Mouse (Mus musculus) erythroblast, embryonic 14.5 days (primary cell): ENCODE measurements around the gene Tmem183a. TPM values are rescaled to one million over a fixed set of nuclear protein-coding genes. Genes with fewer than 3 reads are reported as not detected.

Experiments used
- H3K27me3 ChIP-seq: 2 replicates; pipeline ENCODE4 v1.6.1; 2012; ENCODE audit warnings: inconsistent platforms; ENCODE audit not compliant: control insufficient read depth
- H3K36me3 ChIP-seq: 2 replicates; pipeline ENCODE4 v1.6.1; 2012; ENCODE audit warnings: mild to moderate bottlenecking, inconsistent platforms; ENCODE audit not compliant: control insufficient read depth
- H3K4me1 ChIP-seq: 2 replicates; pipeline ENCODE4 v1.6.1; 2012; ENCODE audit warnings: inconsistent platforms; ENCODE audit not compliant: control insufficient read depth
- H3K4me3 ChIP-seq: replicated peaks from 2 replicates; pipeline ENCODE3; 2012; ENCODE audit warnings: moderate library complexity, mild to moderate bottlenecking, inconsistent platforms
- H3K9me3 ChIP-seq: 2 replicates; pipeline ENCODE4 v1.6.1; 2012; ENCODE audit warnings: low read length, inconsistent platforms, mixed read lengths; ENCODE audit not compliant: control insufficient read depth
- GATA1 ChIP-seq: IDR thresholded peaks from 2 replicates; pipeline ENCODE4 v1.6.1; 2012; ENCODE audit warnings: low read length, inconsistent platforms, mixed read lengths
- TAL1 ChIP-seq: IDR thresholded peaks from 3 replicates; pipeline ENCODE4 v1.6.1; 2012; ENCODE audit warnings: low read length, inconsistent platforms, mixed read lengths
- polyA plus RNA-seq: library from polyadenylated mRNA; stranded (reverse); fragments of >175 nt; gene quantifications from 2 replicates; pipeline ENCODE4 v1.2.3, GENCODE M21; 2012

Gene Tmem183a
- polyA plus RNA-seq, 1 experiment = 2.8 TPM

DNA sequence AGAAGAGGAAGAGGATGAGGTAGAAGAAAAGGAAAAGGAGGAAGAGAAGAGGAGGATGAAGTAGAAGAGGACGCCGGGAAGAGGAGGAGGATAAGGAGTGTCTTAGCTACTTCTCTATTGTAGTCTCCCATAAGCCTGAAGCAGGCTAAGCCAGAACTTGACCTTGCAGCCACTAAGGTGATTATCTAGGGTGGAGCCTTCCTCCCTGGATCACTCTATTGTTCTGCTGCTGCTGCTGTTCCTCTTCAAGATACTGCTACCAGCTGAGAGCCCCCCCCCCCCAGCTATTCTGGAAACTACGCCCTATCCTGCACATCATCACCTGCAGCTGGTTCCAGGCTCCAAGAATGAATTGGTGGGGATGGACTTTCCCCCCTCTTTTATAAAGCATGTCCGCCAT is 22.8 kb upstream of the Tmem183a start:
- H3K27me3 ChIP-seq = peaks cover 57% of the 10 kb centered on the region
- no peak for TF ChIP-seq GATA1
- TF ChIP-seq TAL1 = no peak
- peaks cover 4% of the 10 kb centered on the region for H3K9me3 ChIP-seq

DNA sequence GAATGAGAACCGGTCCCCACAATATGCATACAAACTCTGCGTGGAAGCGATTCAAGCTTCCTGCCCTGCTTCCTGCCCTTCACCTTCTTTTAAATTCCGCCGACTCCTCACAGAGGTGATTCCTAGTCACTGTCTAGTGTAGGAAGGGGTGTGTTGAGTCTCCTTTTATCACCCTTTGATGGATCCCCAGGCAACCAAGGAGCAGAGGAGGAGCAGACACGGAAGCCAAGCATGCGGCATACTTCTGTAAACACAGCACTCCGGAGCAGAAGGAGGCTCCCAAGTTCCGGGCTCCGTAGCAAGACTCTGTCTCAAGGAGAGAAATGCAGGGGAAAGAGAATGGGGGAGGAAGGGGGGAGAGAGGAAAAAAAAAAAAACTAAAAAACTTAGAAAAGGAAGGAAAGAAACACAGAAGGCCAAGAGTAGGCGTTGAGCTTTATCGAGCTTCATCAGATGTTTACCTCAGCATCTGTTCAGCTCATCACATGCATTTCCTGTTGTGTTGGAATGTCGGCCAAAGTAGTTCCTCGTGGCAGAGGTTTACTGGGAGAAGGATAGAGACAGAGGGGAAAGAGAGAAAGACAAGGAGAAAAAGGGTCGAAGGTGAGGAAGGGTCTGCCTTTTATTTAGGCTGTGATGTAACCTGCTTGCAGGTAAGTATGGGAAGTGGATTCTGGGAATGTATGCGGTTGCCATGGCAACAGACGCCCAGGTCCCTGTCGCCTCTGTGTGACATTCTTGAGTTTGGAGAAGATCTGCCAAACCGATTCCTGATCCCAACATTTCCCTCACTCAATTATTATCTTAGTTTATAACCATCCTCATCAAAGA is 20.2 kb upstream of the Tmem183a start:
- Histone ChIP-seq H3K4me1 (peaks cover 5% of the 10 kb centered on the region), H3K36me3 (no peaks in the 10 kb centered on the region), H3K4me3 (no peak overlapping the region), H3K27me3 (peaks cover 43% of the 10 kb centered on the region), H3K9me3 (peaks cover 4% of the 10 kb centered on the region)
- TF ChIP-seq TAL1 (no peak), GATA1 (no peak)

More for the DNA sequence above, 22.8 kb upstream of the Tmem183a start:
- Histone ChIP-seq H3K4me3 (no peak overlapping the region), H3K36me3 (no peaks in the 10 kb centered on the region), H3K4me1 (peaks cover 5% of the 10 kb centered on the region)

DNA sequence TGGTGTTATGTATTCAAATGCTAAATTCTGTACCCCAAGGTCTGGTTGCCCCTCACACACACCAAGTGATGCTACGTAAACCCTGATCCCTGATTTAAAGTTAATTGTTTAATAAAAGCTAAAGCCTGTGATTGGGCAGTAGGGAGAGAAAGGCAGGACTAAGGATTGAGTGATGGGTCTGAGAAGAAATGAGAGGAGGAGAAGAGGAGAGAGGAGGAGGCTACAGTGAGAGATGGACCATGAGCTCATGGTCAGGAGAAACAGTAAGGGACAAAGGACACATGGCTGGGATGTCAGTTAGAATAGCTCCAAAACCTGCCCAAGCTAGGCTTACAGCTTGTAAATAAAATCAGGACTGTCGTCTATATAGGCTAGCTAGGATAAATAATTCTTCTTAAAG is 19.3 kb upstream of the Tmem183a start:
- Histone ChIP-seq H3K27me3 (peaks cover 43% of the 10 kb centered on the region), H3K4me1 (peaks cover 5% of the 10 kb centered on the region), H3K9me3 (peaks cover 4% of the 10 kb centered on the region), H3K36me3 (no peaks in the 10 kb centered on the region), H3K4me3 (no peak overlapping the region)
- TF ChIP-seq TAL1 (no peak), GATA1 (no peak)

DNA sequence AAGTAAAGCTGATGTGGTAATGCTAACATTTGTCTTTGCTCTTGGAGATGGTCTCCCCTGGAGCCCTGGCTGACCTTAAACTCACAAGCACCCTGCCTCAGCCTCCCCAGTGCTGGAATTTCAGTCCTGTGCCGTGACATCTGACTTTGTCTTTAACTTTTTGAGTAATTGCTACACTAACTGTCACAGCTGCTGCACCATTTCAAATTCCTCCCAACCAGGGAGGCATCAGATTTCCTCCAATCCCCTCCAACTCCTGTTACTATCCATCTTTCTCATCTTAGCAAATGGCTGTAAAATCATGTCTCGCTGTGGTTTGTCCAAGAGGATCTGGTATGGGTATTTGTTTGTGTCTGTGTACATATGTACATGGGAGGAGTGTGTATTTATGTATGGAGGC is 12.3 kb upstream of the Tmem183a start:
- Histone ChIP-seq H3K9me3 (peaks cover 19% of the 10 kb centered on the region), H3K4me3 (no peak overlapping the region), H3K36me3 (no peaks in the 10 kb centered on the region), H3K4me1 (no peaks in the 10 kb centered on the region), H3K27me3 (no peaks in the 10 kb centered on the region; the same call in none of the 2 replicates)
- TF ChIP-seq GATA1 = no peak
- no peak for TF ChIP-seq TAL1

DNA sequence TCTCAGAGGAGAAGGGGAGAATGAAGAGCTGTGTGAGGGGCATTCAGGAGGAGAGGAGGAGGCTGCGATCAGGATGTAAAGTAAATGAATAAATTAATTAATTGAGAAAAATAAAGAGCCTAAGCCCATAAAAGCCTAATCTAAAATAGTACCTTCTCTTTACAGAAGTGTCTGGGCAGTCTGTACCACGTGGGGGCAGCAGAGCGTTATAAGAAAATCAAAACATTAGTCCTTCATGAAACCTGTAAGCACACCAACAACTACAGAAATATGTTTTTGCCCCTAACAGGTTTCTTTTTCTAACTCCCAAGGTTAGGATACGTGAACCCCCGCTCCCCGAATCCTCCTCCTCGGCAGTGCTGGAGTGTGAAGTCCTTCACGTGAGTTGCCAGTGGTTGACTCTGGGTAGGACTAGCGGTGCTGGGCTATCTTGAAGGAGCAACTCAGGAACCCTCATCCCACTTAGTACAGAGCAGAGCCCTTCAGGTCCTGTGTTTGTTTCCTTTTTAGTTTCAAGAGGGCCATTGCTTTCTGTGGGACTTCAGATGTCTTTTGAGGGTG is 7.1 kb upstream of the Tmem183a start:
- Histone ChIP-seq H3K27me3 (no peaks in the 10 kb centered on the region; the same call in 1 of the 2 replicates), H3K4me1 (peaks cover 3% of the 10 kb centered on the region), H3K4me3 (no peak overlapping the region), H3K9me3 (peaks cover 19% of the 10 kb centered on the region), H3K36me3 (no peaks in the 10 kb centered on the region)
- no peak for TF ChIP-seq GATA1
- no peak for TF ChIP-seq TAL1

DNA sequence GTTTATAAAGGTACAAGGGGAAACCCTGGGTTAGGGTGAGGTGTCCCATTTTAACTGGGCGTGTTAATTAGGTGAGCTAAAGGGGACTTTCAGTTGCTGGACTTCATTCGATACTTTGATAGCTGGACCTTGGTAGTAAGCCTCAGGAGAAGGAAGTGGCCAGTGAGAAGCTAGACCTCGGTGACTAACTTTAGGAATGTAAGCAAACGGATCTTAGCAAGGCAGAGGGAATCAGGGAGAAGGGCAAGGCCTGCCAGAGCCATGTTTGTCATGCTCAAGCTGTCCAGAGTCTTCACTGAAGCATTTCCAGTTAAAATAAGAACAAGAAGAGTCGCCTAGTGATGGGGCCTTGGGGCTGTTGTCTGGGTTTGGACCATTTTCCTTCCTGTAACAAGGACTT is 3.7 kb upstream of the Tmem183a start:
- TF ChIP-seq TAL1 = no peak
- TF ChIP-seq GATA1 = no peak
- peaks cover 3% of the 10 kb centered on the region for H3K36me3 ChIP-seq
- no peak overlapping the region for H3K4me3 ChIP-seq
- no peaks in the 10 kb centered on the region; the same call in 1 of the 2 replicates for H3K27me3 ChIP-seq
- peaks cover 20% of the 10 kb centered on the region for H3K4me1 ChIP-seq
- peaks cover 10% of the 10 kb centered on the region for H3K9me3 ChIP-seq

DNA sequence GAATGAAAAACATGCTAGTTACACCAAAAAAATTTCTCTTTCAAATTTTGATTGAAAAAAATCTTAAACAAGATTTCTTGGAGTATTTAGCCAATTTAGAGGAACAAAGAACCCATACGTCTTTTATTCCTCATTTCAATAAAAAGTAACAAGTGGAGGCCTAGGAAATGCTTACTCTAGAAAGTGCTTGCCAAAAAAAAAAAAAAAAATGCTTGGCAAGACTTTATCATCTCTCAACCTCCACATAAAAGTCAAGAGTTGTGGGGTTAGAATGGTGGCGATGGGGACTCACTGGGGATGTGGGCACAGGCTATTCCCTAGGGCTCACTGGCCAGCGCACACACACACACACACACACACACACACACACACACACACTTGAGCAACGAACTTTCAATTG is 1.4 kb upstream of the Tmem183a start:
- Histone ChIP-seq H3K4me3 (no peak overlapping the region), H3K27me3 (no peaks in the 10 kb centered on the region), H3K36me3 (peaks cover 26% of the 10 kb centered on the region), H3K9me3 (no peaks in the 10 kb centered on the region), H3K4me1 (peaks cover 39% of the 10 kb centered on the region)
- TF ChIP-seq TAL1 (no peak), GATA1 (no peak)

DNA sequence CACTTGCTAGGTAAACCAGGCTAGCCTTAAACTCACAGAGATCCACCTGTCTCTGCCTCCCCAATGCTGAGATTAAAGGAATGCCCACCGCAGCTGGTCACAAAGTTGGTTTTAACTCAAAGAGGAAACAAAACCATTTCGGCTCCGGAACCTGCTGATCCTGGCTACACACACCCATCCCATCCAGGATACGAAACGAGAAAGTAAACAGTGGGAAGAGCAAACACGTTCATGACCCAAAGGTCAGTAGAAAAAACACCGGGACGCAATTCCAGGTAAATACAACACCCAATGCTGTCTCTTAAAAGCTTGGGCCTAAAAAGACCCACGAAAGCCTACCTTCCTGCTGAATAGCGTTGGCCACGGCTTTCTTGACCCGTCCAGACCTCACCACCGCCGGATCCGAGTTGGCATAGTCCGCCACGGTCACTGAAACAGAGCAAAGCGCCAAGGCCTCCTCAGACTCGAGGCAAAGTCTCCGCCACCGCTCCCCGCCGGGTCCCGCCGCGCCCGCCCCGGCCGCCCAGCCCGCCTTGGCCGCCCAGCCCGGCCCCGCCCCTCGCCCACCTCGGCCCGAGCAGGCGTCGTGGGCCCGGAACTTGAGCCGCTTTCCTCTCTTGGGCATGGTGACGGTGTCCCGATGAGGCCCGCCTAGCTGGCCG is 453 bp downstream of the Tmem183a start:
- TF ChIP-seq TAL1 (no peak), GATA1 (no peak)
- Histone ChIP-seq H3K36me3 (peaks cover 42% of the 10 kb centered on the region), H3K9me3 (no peaks in the 10 kb centered on the region), H3K4me1 (peaks cover 45% of the 10 kb centered on the region), H3K4me3 (peak overlapping the region; percentile 91), H3K27me3 (no peaks in the 10 kb centered on the region)

DNA sequence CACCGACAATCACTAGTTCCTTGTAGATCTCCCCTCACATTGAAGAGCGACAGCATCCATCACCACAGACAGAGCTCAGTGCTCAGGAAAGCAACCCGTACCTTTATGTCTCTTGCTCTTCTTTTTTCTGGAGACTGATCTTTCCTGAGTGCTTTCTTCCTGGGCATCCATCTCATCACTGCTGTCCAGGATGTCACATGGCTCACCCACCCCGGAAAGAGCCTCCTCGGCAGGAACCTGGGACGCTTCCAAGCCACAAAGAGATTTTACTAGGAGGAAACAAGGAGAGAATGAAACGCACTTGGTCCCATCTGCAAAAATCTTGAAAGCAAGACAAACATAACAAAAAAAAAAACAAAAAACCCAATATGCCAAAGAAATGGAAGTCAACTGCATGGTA is 1.1 kb downstream of the Tmem183a start:
- TF ChIP-seq TAL1 (no peak), GATA1 (no peak)
- Histone ChIP-seq H3K9me3 (no peaks in the 10 kb centered on the region), H3K27me3 (no peaks in the 10 kb centered on the region), H3K4me3 (peak overlapping the region; percentile 91), H3K4me1 (peaks cover 45% of the 10 kb centered on the region), H3K36me3 (peaks cover 48% of the 10 kb centered on the region)
